Mouse (Mus musculus): ENCODE measurements around the gene Emd.

The Emd gene

GRCm38 (mm10) chrX:74273422-74274322, 19.2 kb downstream of the Emd start:
- DNase-seq (ENCODE audit: low spot score in 2 of 2) = no peak

DNA sequence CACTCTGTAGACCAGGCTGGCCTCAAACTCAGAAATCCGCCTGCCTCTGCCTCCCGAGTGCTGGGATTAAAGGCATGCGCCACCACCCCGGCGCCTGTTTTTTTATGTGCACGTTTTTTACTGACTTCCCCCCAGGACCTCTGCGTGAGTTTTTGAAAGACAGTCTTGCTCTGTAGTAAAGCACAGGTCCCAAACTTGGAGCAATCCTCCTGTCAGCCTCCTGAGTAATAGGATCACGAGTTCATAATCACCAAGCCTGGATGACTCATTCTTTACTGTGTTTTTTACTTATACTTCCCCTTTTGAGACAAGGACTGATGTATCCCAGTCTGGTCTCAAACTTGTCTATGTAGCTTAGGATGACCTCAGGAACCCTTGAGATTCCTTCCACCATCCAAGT, 23.4 kb downstream of the Emd start:
- no peak for DNase-seq (ENCODE audit: low spot score in 2 of 2)

DNA sequence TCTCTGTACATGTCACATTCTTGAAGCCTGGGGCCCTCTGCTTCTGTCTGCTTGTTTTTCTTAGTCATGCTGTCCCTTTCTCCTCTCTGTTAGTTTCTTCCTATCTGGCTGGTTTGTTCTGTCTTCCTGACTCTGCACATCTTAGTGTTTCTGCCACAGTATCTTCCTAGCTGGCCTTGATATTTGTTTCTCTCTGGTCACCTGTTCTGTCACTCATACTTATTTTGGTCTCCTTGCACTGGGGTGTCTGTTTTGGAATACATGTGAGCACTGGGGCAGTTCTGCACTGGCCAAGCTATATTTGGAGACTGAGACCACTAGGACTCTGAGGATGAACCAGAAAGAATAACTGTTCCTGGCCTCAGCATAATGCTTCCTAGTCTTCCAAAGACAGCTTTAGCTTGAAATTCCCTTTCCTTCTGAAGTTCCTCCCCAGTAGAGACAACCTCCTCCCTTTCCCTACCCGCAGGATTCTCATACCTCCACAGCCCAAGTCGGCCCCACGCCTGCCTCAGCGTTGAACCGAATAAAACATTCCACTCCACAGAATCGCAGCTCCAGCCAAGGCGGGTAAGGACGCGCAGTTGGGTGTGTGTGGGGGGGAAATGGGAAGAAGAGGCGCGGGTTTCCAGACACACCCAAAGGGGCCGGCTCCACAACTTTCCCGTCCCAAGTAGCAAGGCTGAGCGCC, 26.7 kb downstream of the Emd start:
- DNase-seq (ENCODE audit: low spot score in 2 of 2) = no peak

DNA sequence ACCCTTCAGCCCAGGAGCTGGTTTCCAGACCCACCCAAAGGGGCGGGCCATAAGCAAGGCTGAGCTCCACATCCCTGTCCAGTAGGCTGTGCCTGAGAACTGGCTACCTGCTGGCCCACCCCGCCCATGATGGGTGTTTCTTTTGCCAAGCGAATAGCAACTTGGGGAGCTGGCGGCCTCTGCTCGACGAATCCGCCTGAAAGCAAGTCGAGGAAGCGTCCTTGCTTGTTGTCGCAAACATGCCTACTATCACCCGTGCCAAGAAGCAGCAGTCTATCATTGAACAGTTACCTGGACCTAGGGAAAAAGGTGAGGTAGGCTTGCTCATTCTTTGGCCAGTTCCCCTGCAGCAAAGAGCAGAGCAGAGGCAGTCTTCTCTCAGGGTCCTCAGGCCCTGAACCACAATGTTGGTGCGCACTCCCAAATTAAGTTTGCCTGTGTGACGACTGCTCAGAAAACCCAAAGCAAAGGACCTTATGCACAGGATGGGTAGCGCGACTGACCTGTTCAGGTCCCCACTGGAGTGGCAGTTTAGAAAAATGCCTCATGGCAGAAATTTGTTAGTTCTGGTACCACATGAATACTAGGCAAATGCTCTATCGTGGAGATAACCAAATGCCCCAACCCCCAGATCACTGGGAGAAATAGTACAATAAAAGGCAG, 27.4 kb downstream of the Emd start, which contains the start of the genes Taz and Dnase1l1:
Gene Taz, plus strand, starts transcription at position 181 of the 663 bp plus-strand sequence.
Gene Dnase1l1, minus strand, starts transcription at position 606 of the 663 bp plus-strand sequence.
- peak; percentile 25 to 53 for DNase-seq (ENCODE audit: low spot score in 2 of 2)

DNA sequence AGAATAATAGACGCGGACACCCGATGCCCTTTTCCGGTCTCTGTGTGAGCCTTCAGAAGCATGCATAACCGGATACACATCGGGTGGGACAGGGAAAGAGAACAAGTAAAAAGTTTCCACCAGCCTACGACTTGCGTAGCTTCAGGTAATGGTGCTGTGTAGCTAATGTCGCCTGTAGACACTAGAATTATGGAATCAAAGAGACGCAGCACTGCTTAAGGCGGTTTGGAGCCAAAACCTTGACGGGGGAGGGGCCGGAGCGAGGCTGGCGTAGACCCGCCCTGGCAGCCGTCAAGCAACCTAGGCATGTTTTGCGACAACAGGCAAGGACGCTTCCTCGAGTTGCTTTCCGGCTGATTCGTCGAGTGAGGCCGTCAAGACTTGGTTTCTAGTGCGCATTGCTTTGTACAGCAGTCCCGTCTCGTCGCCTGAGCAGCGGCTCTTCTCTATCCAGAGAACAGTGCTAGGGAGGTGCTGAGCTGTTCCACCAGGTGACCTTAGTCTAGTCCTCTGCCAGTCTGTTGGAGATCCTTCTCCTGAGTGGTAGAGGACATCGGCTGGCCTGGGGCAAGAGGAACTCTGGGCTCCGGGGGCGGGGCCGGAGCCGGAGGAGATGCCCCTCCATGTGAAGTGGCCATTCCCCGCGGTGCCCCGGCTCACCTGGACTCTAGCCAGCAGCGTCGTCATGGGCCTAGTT, 28.1 kb downstream of the Emd start:
- DNase-seq (ENCODE audit: low spot score in 2 of 2) = peak; percentile 81 to 82

DNA sequence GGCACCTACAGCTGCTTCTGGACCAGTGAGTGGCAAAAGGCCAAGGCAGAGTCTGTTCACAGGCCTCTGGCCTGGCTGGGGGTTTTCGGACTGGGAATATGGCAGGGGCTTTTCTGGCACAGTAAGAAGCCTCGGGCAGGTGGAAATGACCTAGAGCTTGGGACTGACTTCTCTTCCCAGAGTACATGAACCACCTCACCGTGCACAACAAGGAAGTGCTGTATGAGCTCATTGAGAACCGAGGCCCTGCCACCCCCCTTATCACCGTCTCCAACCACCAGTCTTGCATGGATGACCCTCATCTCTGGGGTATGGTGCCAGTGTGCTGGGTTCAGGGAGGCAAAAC, 28.6 kb downstream of the Emd start:
- DNase-seq (ENCODE audit: low spot score in 2 of 2) = no peak

GRCm38 (mm10) chrX:74293431-74293830, 38.9 kb downstream of the Emd start:
- DNase-seq (ENCODE audit: low spot score in 2 of 2) = no peak

- peak; percentile 92 to 95 for DNase-seq (ENCODE audit: low spot score in 2 of 2)
These were observed 42.3 kb downstream of the Emd start, which contains the start of gene Atp6ap1 for GRCm38 (mm10) chrX:74296538-74297448. Gene Atp6ap1, plus strand, starts transcription at chrX:74297097.

DNA sequence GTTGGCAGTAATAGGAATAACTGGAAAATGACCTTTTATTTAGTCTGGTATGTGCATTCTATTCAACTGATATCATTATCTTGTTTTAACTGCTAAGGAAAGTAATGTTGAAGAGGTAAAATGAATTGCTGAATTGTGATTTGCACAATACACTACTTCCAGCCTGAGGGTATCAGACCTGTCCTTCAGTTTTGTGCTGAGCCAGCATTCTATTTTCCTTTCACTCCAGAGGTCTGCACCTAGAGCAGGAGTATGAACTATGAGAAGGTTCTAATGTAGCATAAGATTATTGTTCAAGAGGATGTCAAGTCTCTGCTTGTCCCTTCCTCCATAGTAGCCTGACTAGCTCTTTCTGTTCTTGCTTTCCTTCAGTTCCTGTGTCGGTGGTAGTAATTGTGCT, 43.9 kb downstream of the Emd start:
- DNase-seq (ENCODE audit: low spot score in 2 of 2) = no peak

GRCm38 (mm10) chrX:74299721-74300120, 45.2 kb downstream of the Emd start:
- DNase-seq (ENCODE audit: low spot score in 2 of 2) = no peak

GRCm38 (mm10) chrX:74304867-74305700, 50.6 kb downstream of the Emd start, which contains the start of gene Gdi1:
Gene Gdi1, plus strand, starts transcription at chrX:74304998.
- DNase-seq (ENCODE audit: low spot score in 2 of 2) = peak; percentile 32 to 40

All from right cerebral cortex, postnatal 36 days (tissue).